Mouse (Mus musculus): ENCODE measurements around the gene Dnajb1.

DNA sequence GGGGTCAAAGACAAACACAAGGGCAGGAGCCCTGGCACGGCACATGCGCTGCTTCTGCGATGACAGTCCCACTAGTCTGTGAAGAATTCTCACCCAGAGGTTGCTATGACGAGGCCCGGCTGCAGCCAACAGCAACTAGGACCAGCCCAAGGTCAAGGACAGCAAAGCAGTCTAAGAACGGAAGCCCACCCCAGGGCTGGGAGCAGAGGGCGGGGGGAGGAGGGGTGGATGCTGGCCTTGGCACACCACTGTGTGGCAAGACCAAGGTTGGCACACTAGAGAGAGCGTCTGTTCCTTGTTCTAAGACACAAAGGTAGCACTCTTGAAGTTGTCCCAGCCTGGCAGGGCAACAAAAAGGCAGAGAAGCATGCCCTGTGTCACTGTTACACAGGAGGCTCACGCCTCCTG lies 30.6 kb upstream of the Dnajb1 start:
- TF ChIP-seq CTCF (IDR thresholded peaks at IDR 0.05; ENCODE audit: low read depth, low read length) (no peak), POLR2A (IDR thresholded peaks at IDR 0.05; ENCODE audit: extremely low read depth, insufficient read depth, low read length) (no peak)

All from liver, adult 2 months (tissue).